Mouse (Mus musculus) ES-Bruce4 (cell line): ENCODE results near the gene Gnaz.

ENCODE experiments used
- EP300 ChIP-seq: IDR thresholded peaks from 2 replicates; pipeline ENCODE4 v1.6.1; 2011; ENCODE audit warnings: low read depth, low read length; ENCODE audit not compliant: insufficient read depth
- POLR2A ChIP-seq: IDR thresholded peaks from one replicate; pipeline ENCODE4 v1.8.1; 2011; ENCODE audit warnings: low read length; ENCODE audit not compliant: insufficient read depth

DNA sequence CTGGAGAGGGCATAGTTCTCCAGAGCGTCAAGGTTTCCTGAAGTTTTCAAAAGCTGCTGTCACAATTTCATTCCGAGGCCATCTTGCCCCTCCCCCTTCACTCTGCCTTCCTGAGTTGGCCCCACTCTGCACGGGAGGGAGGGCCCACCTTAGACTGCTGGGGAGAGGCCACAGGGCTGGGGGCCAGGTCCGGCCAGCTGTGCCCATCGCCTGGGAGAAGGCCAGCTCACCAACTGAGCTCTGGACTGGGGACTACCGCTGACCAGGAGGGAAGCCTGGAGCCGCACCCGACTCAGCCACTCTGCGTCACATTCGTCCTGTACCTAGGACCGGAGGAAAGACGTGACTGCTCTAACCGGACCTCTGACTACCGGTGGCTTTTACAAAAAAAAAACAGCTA lies 48.5 kb downstream of the Gnaz start:
- TF ChIP-seq POLR2A (no peak), EP300 (no peak)
